Mouse (Mus musculus) ovary, adult 2 months (tissue): Measurements from ENCODE around the gene S100a10. TPM values are rescaled to one million over a fixed set of nuclear protein-coding genes. Genes with fewer than 3 reads are reported as not detected.

Experiments
- polyA plus RNA-seq: library from polyadenylated mRNA; depleted of rRNA; stranded (reverse); fragments of >200 nt; gene quantifications from 2 replicates; pipeline ENCODE4 v1.2.3, GENCODE M21; 2012; rRNA removed

The S100a10 gene
- polyA plus RNA-seq, result 48.0 and 49.3 TPM in 2 replicates

GRCm38 (mm10) chr3:93554981-93555877 is at the start of gene S100a10:
TSS of gene S100a10 (plus strand) at chr3:93555080.

DNA sequence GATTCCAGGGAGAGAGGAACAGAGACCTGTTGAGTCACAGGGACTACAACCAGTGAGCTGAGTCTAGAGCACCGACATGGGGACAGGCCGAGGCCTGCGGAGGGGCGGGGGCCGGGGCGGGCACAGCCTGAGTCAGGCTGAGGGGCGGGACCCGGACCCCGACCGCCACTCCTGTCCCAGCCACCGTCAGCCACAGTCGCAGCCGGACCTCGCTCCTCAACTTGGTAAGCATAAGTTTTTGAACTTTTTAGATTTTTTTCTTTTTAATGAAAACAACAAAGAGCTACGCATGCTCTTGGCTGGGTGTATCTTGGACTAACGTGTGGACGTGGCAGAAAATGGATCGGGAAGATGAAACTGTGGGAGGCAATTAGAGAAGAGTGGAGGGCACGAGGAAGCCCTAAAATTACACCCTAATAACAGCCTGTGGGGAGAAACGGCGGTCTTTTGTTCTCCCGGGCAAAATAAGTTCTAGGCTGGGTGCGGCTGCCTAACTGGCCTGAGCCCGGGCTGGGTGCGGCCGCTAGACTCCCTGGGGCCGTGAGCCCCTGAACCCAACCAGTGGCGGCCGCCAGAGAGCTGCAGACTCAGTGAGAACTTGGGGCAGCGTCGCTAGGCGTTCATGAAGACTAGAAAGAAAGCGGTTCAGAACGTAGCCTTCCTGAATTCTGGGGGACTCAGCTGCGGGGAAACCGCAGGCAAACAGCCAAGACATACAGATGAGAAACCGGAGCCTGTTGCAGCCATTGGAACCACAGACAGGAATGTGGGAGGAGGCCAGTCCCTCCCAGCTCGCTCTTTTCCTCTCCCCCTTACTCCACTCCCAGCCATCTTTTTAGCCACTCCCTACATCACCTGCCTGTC is 34.3 kb upstream of the S100a10 start, which contains the start of gene S100a11:
Gene S100a11 (plus strand): TSS at position 159 of the 864 bp plus-strand sequence.

Other genes starting within 250 kb of the S100a10 start
- gene Hrnr, start 235.3 kb upstream of the S100a10 start, polyA plus RNA-seq, result not detected in 2 replicates
- gene Rptn, start 161.4 kb upstream of the S100a10 start, polyA plus RNA-seq, result not detected in 2 replicates
- 0.08 and 0.15 TPM in 2 replicates for gene Tchh, start 112.8 kb upstream of the S100a10 start, polyA plus RNA-seq
- not detected in 2 replicates for gene Tchhl1, start 86.3 kb upstream of the S100a10 start, polyA plus RNA-seq
- 39.5 and 106 TPM in 2 replicates for gene S100a11, start 34.6 kb upstream of the S100a10 start, polyA plus RNA-seq
- gene Tdpoz2, start 97.6 kb downstream of the S100a10 start, polyA plus RNA-seq, result not detected in 2 replicates
- gene Tdpoz1, start 121.2 kb downstream of the S100a10 start, polyA plus RNA-seq, result not detected in 2 replicates
- gene Gm37596, start 138.0 kb downstream of the S100a10 start, polyA plus RNA-seq, result not detected in 2 replicates
- not detected in 2 replicates for gene Gm5773, start 217.9 kb downstream of the S100a10 start, polyA plus RNA-seq
- gene Tdpoz4, start 241.3 kb downstream of the S100a10 start, polyA plus RNA-seq, result not detected in 2 replicates